Mouse (Mus musculus): Measurements from ENCODE around the gene Sucnr1. TPM values are rescaled to one million over a fixed set of nuclear protein-coding genes. Genes with fewer than 3 reads are reported as not detected.
"Not testable (repeated sequence)": the region's sequence is repeated elsewhere in the genome, so short reads cannot be mapped to it uniquely, and the experiment has no call there.

Sucnr1 gene
- not detected for total RNA-seq (2021)
- long read RNA-seq, experiment 1: 0 reads
- long read RNA-seq, experiment 2: 0 reads

GRCm38 (mm10) chr3:60081648-60082047 is at the start of gene Sucnr1:
Gene Sucnr1, plus strand, starts transcription at chr3:60081869.
- intact Hi-C loops (cut with DNase I): no loop called here

GRCm38 (mm10) chr3:60046221-60046913 is 35.3 kb upstream of the Sucnr1 start:
- intact Hi-C loops (cut with DNase I): no loop called here
- DNase-seq: no peak

More at GRCm38 (mm10) chr3:60081648-60082047, at the start of gene Sucnr1:
- DNase-seq: peak in 1 of 2 experiments; percentile 19

- DNase-seq: no peak
- intact Hi-C loops (cut with DNase I): no loop called here
These were observed 28.3 kb upstream of the Sucnr1 start for GRCm38 (mm10) chr3:60053231-60053927.

- intact Hi-C loops (cut with DNase I): loop anchor here (2.0 kb wide), 1 partner anchor 183 kb away; no protein-coding TSS in a partner anchor
- DNase-seq: no peak
These were observed 27.7 kb upstream of the Sucnr1 start for GRCm38 (mm10) chr3:60053931-60054330.

GRCm38 (mm10) chr3:60056451-60056850 is 25.2 kb upstream of the Sucnr1 start:
- DNase-seq: no peak
- intact Hi-C loops (cut with DNase I): no loop called here

- DNase-seq: no peak
- intact Hi-C loops (cut with DNase I): no loop called here
These were observed 24.4 kb upstream of the Sucnr1 start for GRCm38 (mm10) chr3:60057070-60057808.

- intact Hi-C loops (cut with DNase I): no loop called here
These were observed 23.9 kb upstream of the Sucnr1 start for GRCm38 (mm10) chr3:60057809-60058082.

GRCm38 (mm10) chr3:60078883-60079415 is 2.7 kb upstream of the Sucnr1 start:
- peak in 1 of 2 experiments; percentile 27 for DNase-seq

More at GRCm38 (mm10) chr3:60057809-60058082, 23.9 kb upstream of the Sucnr1 start:
- DNase-seq: no peak

GRCm38 (mm10) chr3:60080572-60080971 is 1.1 kb upstream of the Sucnr1 start:
- peak; percentile 10 to 12 for DNase-seq
- intact Hi-C loops (cut with DNase I): no loop called here

More at GRCm38 (mm10) chr3:60078883-60079415, 2.7 kb upstream of the Sucnr1 start:
- intact Hi-C loops (cut with DNase I): no loop called here

GRCm38 (mm10) chr3:60082746-60083145 is 1.1 kb downstream of the Sucnr1 start:
- intact Hi-C loops (cut with DNase I): no loop called here
- DNase-seq: no peak

- DNase-seq: no peak
- intact Hi-C loops (cut with DNase I): no loop called here
These were observed 4.1 kb downstream of the Sucnr1 start for GRCm38 (mm10) chr3:60085729-60086128.

GRCm38 (mm10) chr3:60091321-60091720 is 9.7 kb downstream of the Sucnr1 start:
- DNase-seq: no peak
- intact Hi-C loops (cut with DNase I): no loop called here

- DNase-seq: no peak
- intact Hi-C loops (cut with DNase I): no loop called here
These were observed 12.9 kb downstream of the Sucnr1 start for GRCm38 (mm10) chr3:60094386-60095156.

- no peak for DNase-seq
- intact Hi-C loops (cut with DNase I): no loop called here
These were observed 15.3 kb downstream of the Sucnr1 start for GRCm38 (mm10) chr3:60096941-60097340.

- no peak for DNase-seq
- intact Hi-C loops (cut with DNase I): no loop called here
These were observed 15.8 kb downstream of the Sucnr1 start for GRCm38 (mm10) chr3:60097485-60097884.

- intact Hi-C loops (cut with DNase I): no loop called here
- no peak for DNase-seq
These were observed 16.9 kb downstream of the Sucnr1 start for GRCm38 (mm10) chr3:60098521-60098920.

- intact Hi-C loops (cut with DNase I): no loop called here
- no peak for DNase-seq
These were observed 22.9 kb downstream of the Sucnr1 start for GRCm38 (mm10) chr3:60104462-60105109.

GRCm38 (mm10) chr3:60106446-60106845 is 24.8 kb downstream of the Sucnr1 start:
- intact Hi-C loops (cut with DNase I); DNase-seq: not testable (repeated sequence)

GRCm38 (mm10) chr3:60107736-60108135 is 26.1 kb downstream of the Sucnr1 start:
- no peak for DNase-seq
- intact Hi-C loops (cut with DNase I): no loop called here

- intact Hi-C loops (cut with DNase I): no loop called here
These were observed 27.1 kb downstream of the Sucnr1 start for GRCm38 (mm10) chr3:60108815-60109214.

More at GRCm38 (mm10) chr3:60108815-60109214, 27.1 kb downstream of the Sucnr1 start:
- no peak for DNase-seq
